Mouse (Mus musculus) kidney, embryonic 14.5 days (tissue): ENCODE measurements around the gene Gm14401. TPM values are rescaled to one million over a fixed set of nuclear protein-coding genes. Genes with fewer than 3 reads are reported as not detected.
"Not testable (repeated sequence)": the region's sequence is repeated elsewhere in the genome, so short reads cannot be mapped to it uniquely, and the experiment has no call there.

Experiments
- ATAC-seq: fragments of 200-750 bp; cut with Nextera tagmentation; 2 replicates; pipeline ENCODE4 v1.8.0; 2017; ENCODE audit warnings: moderate number of reproducible peaks, mild to moderate bottlenecking, moderate TSS enrichment, moderate library complexity; ENCODE audit not compliant: low FRiP score, low TSS enrichment
- H3K27ac ChIP-seq: fragments of 300-500 bp; sonication (generic); 2 replicates; pipeline ENCODE4 v1.5.1; 2014; ENCODE audit warnings: low read depth, mild to moderate bottlenecking, low read length, moderate library complexity, mixed read lengths
- H3K27me3 ChIP-seq: fragments of 300-500 bp; sonication (generic); 2 replicates; pipeline ENCODE4 v1.6.1; 2014; ENCODE audit warnings: mild to moderate bottlenecking, low read length; ENCODE audit not compliant: control insufficient read depth, insufficient read depth
- H3K36me3 ChIP-seq: fragments of 300-500 bp; sonication (generic); 2 replicates; pipeline ENCODE4 v1.6.1; 2014; ENCODE audit warnings: low read length, mixed read lengths; ENCODE audit not compliant: control insufficient read depth, insufficient read depth
- H3K4me1 ChIP-seq: fragments of 300-500 bp; sonication (generic); 2 replicates; pipeline ENCODE4 v1.6.1; 2014; ENCODE audit warnings: low read length, mixed read lengths; ENCODE audit not compliant: control insufficient read depth, insufficient read depth
- H3K4me2 ChIP-seq: fragments of 300-500 bp; sonication (generic); replicated peaks from 2 replicates; pipeline ENCODE4 v1.6.1; 2014; ENCODE audit warnings: low read depth, mild to moderate bottlenecking, low read length
- H3K4me3 ChIP-seq: fragments of 300-500 bp; sonication (generic); 2 replicates; pipeline ENCODE4 v1.5.1; 2014; ENCODE audit warnings: mild to moderate bottlenecking, low read length
- H3K9ac ChIP-seq: fragments of 300-500 bp; sonication (generic); 2 replicates; pipeline ENCODE4 v1.6.1; 2014; ENCODE audit warnings: low read depth, mild to moderate bottlenecking, low read length, moderate library complexity
- H3K9me3 ChIP-seq: fragments of 300-500 bp; sonication (generic); 2 replicates; pipeline ENCODE4 v1.6.1; 2016; ENCODE audit warnings: low read length; ENCODE audit not compliant: control insufficient read depth
- WGBS: fragments of 180-500 bp; shearing (Covaris S2); extraction: QIAGEN DNeasy Blood & Tissue Kit; methylation state at CpG from one replicate; pipeline ENCODE4 v1.1.7; 2014; 5-methylcytosine and 5-hydroxymethylcytosine counted together
- polyA plus RNA-seq: library from polyadenylated mRNA; unstranded; fragments of >200 nt; fragmentation: Nextera tagmentation; extraction: Ambion mirVana; gene quantifications from 2 replicates; pipeline ENCODE4 v1.2.1, GENCODE M21; 2014

Gm14401 gene
- polyA plus RNA-seq = 0.39 TPM in 1 of 2 replicates, not detected in the other

DNA sequence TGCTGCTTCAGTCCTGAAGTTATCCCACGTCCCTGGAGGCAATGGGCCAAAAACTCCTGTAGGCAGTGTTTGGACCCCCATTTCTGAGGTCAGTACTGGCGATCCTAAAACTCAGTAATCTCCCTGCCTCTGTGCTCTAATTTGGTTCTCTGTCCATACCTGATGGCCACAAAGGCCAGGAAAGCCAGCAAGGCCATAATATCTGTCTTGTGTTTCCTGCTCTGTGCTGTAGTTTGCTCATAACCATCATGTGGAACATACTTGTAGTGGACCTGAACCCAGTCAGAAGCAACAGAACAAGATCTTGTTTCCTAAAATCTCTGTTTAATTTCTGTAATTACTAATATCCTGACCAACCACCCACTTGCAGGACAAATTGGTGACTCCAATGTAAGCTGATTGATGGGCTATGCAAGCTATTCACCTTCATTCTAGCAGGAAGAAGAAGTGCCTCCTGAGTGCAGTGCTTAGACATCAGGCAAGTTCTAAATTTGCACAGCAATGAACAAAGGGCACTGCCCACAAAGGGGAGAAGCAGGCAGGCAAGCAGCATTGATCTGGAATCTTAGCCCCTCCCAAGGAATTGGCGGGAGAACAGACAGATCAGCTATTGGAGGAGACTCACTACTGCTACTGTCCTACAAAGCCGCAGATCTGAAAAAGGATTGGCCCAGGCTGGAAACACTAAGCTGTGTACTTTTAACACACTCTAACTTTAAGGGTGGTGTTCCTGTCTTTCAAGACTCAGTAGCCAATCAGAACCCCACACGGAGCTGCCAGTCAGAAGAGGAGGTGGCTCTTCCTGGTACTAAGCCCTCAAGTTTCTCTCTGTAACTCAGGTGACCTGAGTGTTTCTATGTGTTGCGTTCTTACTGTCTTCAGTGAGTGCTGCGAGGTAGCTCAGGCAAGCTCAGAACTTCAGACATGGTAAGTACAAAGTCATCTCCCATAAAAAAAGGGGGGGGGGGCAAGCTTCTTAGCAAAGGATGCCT lies at the start of gene Gm14401:
Gene Gm14401, plus strand, starts transcription at position 889 of the 992 bp plus-strand sequence.
- ATAC-seq, H3K36me3 ChIP-seq, H3K4me2 ChIP-seq, H3K4me3 ChIP-seq, H3K27me3 ChIP-seq, H3K27ac ChIP-seq, H3K9me3 ChIP-seq, H3K4me1 ChIP-seq, H3K9ac ChIP-seq: not testable (repeated sequence)
- WGBS = 70% methylated on average over 7 of the region's 7 CpGs

GRCm38 (mm10) chr2:177072807-177073206 lies 1.3 kb upstream of the Gm14401 start:
- H3K4me3 ChIP-seq, H3K27me3 ChIP-seq, H3K36me3 ChIP-seq, H3K27ac ChIP-seq, H3K9ac ChIP-seq, H3K9me3 ChIP-seq, H3K4me1 ChIP-seq, H3K4me2 ChIP-seq, ATAC-seq: not testable (repeated sequence)
- whole genome bisulfite sequencing = 98% methylated on average over 1 of the region's 1 CpGs

GRCm38 (mm10) chr2:177075015-177075414 lies 895 bp downstream of the Gm14401 start:
- H3K4me1 ChIP-seq, ATAC-seq, H3K9me3 ChIP-seq, H3K27me3 ChIP-seq, H3K4me2 ChIP-seq, H3K27ac ChIP-seq, H3K4me3 ChIP-seq, H3K9ac ChIP-seq, H3K36me3 ChIP-seq: not testable (repeated sequence)

- not testable (repeated sequence) for ATAC-seq
- 86% methylated on average over 1 of the region's 1 CpGs for WGBS
Observed at GRCm38 (mm10) chr2:177079866-177080265, 5.7 kb downstream of the Gm14401 start.

DNA sequence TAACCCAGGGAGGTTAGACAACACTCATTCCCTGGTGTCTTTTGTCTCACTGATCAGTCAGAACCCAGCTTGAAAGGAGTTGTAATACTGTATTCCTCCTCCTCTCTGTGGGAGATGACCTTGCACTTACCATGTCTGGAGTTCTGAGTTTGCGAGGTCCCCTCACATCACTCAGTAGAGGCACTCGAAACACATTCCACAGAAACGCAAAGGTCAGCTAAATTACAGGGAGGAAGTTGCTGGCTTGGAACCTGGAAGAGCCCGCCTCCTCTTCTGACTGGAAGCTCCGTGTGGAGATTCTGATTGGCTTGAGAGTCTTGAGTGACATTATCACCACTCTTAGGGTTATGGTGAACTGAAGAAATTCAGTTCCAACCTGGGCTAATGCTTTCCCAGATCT lies 35.0 kb downstream of the Gm14401 start:
- not testable (repeated sequence) for H3K4me3 ChIP-seq, H3K4me2 ChIP-seq, H3K27ac ChIP-seq, H3K4me1 ChIP-seq, H3K27me3 ChIP-seq, H3K36me3 ChIP-seq, H3K9me3 ChIP-seq, H3K9ac ChIP-seq, ATAC-seq
- 88% methylated on average over 5 of the region's 5 CpGs for WGBS

More at GRCm38 (mm10) chr2:177079866-177080265, 5.7 kb downstream of the Gm14401 start:
- not testable (repeated sequence) for H3K9me3 ChIP-seq, H3K4me3 ChIP-seq, H3K27ac ChIP-seq, H3K27me3 ChIP-seq, H3K9ac ChIP-seq, H3K36me3 ChIP-seq, H3K4me2 ChIP-seq, H3K4me1 ChIP-seq

DNA sequence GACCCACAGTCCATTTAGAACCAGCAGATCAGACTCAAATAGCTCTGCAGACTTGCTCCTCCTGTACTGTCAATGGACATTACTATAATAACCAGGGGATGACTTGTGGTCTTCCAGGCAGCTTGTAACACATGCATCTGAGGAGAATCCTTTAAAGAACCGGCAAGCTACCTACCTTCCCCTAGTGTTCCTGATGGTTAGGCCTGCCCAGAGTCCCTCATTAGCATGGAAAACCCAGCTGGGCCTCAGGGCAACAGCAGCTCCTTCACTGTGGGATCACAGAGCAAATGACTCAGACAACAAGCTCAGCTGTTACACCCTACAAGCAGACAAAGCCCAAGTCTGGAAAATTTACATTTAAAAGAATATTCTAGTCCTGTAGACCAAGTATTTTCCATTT lies 55.0 kb downstream of the Gm14401 start:
- WGBS = 57% methylated on average over 1 of the region's 1 CpGs
- ATAC-seq, H3K27me3 ChIP-seq, H3K4me1 ChIP-seq, H3K27ac ChIP-seq, H3K4me2 ChIP-seq, H3K4me3 ChIP-seq, H3K9ac ChIP-seq, H3K36me3 ChIP-seq, H3K9me3 ChIP-seq: not testable (repeated sequence)

Other genes with a start within 250 kb of the Gm14401 start
- not detected in 2 replicates for gene Gm14408, start 243.2 kb upstream of the Gm14401 start, polyA plus RNA-seq
- gene Gm14296, start 146.5 kb upstream of the Gm14401 start, polyA plus RNA-seq = 6.1 and 11.2 TPM in 2 replicates
- 13.5 and 14.3 TPM in 2 replicates for gene Gm14419, start 73.4 kb upstream of the Gm14401 start, polyA plus RNA-seq
- gene Gm14410, start 132.1 kb downstream of the Gm14401 start, polyA plus RNA-seq = 27.1 and 30.2 TPM in 2 replicates
- gene Gm14409, start 192.7 kb downstream of the Gm14401 start, polyA plus RNA-seq = not detected in 2 replicates
- gene Gm14412, start 250.0 kb downstream of the Gm14401 start, polyA plus RNA-seq = 0.16 and 0.76 TPM in 2 replicates